Mouse (Mus musculus): ENCODE results near the gene Map2k1. TPM values are rescaled to one million over a fixed set of nuclear protein-coding genes. Genes with fewer than 3 reads are reported as not detected.

Map2k1 gene
- polyA plus RNA-seq, 2 experiments from 2014 or later, result 31.5 to 33.0 TPM

DNA sequence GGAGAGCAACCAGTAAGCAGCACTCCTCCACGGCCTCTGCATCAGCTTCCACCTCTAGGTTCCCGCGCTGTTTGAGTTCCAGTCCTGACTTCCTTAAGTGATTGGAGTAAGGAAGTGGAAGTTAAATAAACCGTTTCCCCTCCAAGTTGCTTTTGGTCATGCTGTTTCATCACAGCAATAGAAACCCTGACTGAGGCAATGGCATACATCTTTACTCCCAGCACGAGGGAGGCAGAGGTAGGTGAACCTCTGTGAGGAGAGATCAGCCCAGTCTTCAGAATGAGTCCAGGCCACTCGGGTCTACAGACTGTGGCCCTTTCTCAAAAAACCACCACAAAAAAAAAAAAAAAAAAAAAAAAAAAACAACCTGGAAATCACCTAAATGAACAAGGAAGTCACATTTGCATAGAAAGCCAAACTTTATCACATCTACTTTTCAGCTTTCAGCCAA lies 11.0 kb downstream of the Map2k1 start:
- ATAC-seq, result no peak

DNA sequence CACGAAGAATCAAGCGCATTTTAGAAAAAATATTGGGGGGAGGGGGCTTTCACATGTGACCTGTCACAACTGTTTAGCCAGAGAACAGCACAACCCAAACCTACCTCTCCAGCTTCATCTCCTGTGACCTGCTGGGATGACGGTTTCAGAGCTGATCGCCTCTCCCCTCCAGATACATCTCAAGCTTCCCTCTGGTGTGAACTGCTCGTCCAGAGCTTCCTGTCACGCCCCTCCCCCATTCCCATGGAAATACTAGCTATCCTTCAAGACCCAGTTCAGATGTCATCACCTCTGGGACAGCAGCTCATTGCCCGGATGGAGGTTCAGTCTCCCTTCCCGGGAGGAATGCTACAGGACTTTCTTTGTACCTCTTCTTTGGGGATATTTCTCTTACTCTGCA lies 12.8 kb downstream of the Map2k1 start:
- no peak for ATAC-seq

DNA sequence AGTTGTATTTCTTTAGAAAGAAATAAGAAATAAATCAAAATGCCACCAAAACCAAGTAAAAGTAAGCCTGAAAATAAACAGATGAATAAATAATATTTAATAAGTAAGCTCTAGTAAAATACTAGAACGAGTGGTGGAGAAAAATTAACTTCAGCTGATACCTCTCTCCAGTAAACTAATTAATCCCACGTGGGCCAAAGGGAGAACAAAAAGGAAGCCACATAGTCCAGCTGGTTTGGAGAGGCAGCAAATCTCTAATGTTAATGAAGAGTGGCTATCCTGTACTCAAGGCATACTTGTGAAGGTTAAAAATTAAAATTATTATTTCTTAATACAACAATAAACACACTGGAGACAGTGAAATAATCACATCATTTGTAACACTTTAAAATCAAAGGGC lies 13.3 kb downstream of the Map2k1 start:
- ATAC-seq, result no peak

DNA sequence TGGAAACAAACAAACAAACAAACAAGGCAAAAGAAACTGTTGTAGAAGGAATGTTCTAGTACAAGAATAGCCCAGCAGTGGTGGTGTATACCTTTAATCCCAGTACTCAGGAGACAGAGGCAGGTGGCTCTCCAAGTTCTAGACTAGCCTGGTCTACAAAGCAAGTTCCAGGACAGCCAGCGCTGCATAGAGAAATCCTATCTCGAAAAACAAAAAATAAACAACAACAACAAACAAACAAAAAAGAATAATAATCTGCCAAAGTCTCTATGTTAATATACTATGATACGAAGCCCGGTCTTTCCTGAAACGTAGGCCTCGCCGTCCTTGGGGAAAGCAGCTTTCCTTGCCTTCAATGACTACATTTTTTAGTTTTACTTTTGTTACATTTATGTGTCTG lies 17.4 kb downstream of the Map2k1 start:
- ATAC-seq, result no peak

DNA sequence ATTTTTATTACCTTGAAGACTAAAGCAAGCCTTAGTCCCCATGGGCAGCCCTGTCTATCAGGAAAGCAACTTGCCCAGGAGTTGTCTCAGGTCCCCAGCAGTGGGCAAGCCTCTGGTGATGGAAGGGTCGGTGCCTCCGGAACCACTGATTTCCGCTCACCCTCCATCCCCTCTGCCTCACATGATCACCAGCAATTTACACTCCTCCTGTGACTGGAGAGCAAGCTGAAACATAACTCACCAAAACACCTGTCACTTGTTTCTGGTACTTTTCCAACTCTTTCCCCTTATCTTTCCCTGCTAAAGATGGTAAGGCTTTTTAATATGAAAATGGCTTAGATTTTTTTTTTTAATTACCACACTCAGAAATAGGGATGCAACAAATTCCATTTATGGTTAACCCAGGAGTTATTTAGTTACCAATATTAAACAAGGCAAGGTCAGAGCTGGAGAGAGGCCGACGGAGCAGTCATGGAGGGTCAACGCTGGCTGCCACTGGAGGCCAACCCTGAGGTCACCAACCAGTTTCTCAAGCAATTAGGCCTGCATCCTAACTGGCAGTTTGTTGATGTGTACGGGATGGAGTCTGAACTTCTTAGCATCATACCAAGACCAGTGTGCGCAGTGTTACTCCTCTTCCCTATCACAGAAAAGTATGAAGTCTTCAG lies 18.5 kb downstream of the Map2k1 start, which contains the start of gene Uchl4:
Uchl4 (plus strand) TSS at position 434 of the 668 bp plus-strand sequence.
- no peak for ATAC-seq

DNA sequence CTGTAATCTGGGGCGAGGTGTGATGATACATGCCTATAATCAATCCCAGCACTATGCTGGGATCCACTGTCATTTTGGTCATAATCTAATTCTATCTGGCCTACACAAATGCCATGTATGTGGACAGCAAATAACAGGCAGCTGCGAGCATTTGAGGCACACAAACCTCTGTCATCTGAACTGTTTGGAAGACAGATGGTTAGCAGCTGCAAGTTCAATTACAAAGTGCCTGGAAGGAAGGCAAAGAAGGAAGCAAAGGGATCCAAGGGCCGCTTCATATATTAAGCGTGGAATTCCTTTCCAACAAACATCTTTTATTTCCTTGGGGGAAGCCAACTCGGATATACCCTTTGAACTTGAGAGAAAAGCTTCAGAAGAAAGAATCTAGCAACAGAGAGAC lies 19.8 kb downstream of the Map2k1 start:
- no peak for ATAC-seq

DNA sequence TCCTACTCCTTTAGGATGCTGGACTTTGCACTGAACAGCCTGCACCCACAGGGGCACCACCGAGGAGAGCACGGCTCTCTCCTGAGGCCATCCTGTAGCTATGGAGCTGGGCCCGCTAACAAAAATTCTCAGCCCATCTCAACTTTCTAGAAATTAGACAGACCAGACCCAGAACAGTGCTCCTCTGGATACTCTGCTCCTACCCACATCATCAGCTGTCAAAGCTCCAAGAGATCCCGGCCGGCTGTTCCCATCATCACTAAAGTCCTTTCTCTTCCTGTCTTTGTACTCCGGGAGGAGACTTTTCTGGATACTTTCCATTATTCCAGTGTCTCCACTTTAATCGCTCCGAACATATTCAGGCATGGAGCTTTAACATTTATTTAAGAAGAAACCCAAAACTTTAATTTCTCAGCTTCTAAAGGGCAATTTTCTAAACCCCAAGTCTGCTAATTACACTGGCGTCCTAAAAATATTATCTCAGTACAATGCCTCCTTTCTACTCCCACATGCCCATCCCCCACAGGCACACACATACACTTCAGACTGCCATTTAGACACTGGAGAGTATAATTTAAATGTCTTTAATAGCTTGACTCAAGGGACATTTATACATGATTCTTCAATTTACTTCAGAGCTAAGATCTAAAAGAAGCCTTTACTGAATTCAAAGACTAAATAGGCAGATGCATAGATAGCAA lies 21.0 kb downstream of the Map2k1 start:
- ATAC-seq, result no peak

DNA sequence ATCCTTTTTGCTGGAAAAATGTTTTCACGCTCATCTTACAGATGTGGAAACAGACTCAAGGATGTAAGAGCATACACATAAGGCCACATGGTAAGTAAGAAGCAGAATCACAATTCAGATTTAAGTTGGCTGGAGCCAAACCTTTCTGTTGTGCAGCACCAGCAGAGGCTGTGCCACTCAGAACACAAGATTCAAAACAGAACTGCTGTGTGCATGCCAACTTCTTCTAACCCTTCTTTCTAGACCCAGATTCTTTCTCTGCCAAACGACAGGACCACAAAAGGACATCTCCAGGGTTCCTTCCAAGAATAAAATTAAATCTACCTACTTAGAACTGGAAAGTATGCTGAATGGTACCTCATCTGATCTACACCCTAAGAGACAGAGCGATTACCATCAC lies 21.8 kb downstream of the Map2k1 start:
- ATAC-seq, result no peak

DNA sequence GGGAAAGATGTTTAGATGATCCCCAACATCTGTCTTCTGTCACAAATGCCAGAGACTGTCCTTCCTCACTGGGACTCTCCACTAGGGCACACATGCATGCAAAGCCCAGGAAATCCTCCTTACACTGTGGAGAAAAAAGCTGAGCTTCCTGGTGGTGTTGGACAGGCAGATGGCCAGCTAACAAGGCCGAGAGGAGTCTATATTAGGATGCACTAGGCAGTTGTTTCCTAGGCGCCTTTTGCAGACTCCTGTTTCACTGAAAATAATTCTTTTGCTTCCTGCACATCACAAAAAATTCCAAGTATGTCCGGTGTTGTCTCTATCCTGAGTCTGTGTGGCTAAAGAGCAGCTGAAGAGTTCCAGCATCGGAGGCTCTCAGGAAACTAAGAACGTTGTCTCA lies 22.3 kb downstream of the Map2k1 start:
- ATAC-seq, result no peak

DNA sequence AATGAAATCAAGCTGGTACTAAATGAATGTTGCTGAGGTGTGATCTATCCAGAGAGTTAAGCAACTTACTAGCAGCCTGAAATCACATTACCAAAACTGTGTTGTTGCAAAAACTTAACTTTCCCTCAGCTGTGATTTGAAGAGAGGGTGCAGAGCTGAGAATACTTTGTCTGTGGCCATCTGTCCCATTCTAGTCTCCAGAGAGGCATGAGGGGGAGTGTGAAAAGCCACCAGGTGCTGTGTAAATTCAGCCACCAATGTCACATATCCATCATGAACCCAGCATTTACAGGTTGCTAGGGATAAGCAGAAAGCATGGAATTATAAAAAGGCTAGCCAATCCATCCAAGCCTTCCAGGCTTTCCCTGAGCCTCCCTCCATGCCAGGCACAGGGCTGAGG lies 24.5 kb downstream of the Map2k1 start:
- no peak for ATAC-seq

DNA sequence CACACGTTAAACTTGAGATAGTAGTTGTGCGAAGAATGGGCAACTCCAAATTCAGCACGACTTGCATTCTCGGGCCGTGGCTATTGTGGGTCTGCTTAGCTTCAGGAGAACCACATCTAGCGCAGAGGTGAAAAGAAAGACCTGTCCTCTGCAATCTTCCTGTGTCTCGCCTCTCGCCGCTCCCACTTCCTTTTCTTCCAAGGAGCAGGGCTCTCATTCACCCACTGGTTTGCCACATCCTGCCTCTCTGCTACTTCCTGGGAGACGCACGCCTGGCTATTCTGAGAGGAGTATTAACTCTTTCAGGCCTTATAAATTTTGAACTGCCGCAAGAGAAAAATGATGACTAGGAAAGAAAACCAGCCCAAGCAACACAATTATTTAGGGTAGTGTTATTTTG lies 25.7 kb downstream of the Map2k1 start:
- ATAC-seq, result peak; percentile 53

DNA sequence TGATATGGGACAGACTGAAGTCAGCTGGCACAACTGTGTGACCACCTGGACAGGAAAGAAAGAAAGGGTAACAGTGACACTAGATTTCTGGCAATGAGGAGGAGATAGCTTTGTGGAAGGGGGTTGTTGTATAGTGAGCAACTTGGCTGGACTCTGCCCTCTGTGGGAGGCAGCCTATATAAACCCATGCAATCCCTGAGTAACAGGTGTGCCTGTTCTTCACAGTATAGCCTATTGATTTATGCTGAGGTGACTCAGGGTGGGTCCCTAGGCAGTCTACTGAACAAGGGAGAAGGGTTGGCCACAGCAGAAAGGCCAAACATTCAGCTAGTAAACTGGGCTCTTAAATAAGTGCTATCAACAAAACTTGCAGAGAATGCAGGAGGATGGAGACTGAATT lies 27.6 kb downstream of the Map2k1 start:
- ATAC-seq, result no peak

DNA sequence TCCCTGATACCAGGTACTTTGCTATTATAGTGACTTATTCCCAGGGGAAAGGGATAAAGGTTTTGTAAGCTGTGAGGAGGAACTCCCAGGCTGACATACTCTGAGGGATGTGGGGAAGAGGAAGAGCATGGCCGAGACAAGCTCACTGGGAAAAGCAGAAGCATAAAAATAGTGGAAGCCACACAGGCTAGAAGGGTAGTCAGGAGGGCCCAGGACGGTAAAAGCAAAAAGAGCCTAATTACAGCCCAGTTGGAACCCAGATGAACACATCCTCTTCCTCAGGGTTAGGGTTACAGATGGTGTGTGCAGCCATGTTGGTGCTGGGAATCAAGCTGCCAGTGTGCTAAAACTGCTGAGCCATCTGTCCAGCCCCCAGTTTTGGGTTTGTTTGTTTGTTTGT lies 31.3 kb downstream of the Map2k1 start:
- ATAC-seq, result no peak

DNA sequence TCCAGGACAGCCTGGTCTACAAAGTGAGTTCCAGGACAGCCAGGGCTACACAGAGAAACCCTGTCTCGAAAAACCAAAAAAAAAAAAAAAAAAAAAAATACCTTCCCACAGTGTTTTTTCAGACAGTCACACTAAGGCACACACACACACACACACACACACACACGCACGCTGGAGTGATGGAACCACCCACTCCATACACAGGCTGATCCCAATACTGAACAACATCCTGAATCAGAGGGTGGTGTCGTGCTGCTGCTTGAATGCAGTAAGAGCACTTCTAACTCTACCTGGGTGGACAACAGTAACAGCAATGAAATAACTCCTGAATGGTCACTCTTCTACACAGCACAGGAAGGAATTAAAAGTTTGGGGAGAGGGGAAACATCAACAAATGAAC lies 32.0 kb downstream of the Map2k1 start:
- ATAC-seq, result no peak

DNA sequence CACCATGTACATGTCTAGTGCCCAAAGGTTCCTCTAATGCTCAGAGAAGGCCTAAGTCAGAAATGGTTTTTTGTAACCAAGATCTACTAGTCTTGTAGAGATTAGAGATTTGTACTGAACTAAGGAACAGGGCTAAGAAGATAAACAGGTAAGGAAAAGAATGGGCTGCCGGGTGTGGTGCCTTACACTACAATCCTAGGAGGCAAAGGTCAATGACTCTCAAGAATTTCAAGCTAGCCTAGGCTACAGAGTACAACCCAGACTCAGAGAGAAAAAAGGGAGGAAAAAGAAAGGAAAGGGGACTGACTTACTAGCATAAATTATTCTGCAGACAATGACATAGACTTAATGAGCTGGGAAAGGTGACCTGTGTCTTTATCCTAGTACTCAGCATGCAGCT lies 32.8 kb downstream of the Map2k1 start:
- ATAC-seq, result no peak

DNA sequence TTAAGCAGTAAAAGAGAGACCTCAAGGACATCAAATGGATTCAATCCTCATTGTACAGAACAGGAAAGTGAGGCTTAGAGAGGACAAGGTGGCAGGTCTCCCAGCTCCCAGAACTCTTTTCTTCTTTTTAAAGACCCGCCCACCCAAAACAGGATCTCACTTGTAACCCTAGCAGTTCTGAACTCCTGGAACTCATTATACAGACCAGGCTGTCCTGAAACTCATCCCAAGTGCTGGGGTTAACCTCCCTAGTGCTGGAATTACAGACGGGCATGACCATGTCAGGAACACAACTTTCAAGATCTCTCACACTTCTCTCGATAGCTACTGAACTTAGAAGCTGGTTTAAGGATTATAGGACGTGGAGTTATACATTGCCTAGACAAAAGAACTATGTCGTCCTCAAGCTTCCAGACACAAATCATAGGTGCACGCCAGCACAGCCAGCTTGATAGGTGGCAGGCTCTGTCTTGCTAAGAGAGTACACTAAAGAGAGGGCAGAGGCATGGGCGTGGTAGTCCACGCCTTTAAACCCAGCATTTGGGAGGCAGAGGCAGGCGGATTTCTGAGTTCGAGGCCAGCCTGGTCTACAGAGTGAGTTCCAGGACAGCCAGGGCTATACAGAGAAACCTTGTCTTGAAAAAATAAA lies 33.5 kb downstream of the Map2k1 start:
- ATAC-seq, result no peak

DNA sequence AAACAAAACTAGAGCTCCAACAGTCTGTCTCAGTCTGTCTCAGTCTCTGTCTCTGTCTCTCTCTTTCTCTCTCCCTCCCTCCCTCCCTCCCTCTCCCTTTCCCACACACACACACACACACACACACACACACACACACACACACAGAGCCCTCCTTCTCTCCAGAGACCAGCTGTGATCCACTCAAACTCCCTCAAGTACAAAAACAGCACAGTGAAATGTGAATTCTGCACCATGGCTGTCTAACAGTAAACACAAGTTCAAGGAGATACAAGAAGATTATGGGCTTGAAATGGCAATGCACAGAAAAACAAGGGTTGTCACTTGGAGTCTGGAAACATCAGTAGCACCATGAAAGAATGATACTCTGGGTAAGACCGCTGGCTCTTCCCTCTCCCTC lies 34.1 kb downstream of the Map2k1 start:
- no peak for ATAC-seq

DNA sequence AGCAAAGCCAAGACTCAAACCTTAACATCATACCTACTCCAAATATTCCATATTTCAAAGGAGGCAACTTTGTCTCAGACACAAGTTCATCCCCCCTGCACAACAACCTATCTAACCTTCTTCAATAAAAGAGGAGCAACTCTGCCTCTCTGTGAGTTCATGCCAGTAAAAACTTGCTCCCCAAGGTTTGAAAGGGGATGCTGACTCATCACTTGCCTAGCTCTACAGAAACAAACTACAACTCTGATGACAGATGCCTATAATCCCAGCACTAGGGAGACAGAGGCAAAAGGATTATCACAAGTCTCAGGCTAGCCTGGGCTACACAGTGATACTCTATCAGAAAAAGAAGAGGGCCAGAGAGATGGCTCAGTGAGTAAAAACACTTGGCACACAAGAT lies 35.5 kb downstream of the Map2k1 start:
- no peak for ATAC-seq

DNA sequence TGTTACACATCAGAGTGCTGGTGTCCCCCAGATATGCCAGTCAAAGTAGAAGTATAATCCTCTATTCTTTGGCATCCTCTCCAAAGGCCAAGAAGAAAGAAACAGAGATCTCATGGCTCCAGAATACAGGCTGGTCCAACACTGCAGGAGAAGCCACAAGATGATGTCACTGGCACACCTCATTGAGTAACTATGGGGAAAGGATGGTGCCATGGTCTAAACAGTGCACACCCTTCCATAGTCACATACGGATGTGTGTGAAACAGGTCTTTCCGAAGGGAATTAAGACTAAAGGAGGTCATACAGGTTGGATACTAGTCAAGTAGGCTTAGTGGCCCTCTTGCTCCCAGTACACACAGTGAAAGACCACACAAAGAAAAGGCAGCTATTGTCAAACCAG lies 36.8 kb downstream of the Map2k1 start:
- no peak for ATAC-seq

DNA sequence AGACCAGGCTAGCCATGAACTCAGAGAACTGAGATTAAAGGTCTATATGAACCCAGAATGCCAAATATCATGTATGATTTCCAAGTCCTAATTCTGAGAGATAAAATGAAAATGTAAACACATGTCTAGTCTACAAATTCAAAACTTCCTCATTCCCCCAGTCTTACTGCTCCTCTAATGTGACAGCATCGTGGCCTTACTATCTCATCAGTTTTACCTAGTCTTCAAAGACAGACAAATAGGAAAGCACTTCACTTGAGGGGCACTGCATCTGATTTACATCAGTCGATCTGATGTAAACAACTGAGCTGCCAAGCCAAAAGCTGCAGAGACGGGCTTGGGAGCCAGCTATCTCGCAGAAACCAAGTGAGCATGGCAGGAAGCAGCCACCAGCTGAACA lies 37.3 kb downstream of the Map2k1 start:
- no peak for ATAC-seq

DNA sequence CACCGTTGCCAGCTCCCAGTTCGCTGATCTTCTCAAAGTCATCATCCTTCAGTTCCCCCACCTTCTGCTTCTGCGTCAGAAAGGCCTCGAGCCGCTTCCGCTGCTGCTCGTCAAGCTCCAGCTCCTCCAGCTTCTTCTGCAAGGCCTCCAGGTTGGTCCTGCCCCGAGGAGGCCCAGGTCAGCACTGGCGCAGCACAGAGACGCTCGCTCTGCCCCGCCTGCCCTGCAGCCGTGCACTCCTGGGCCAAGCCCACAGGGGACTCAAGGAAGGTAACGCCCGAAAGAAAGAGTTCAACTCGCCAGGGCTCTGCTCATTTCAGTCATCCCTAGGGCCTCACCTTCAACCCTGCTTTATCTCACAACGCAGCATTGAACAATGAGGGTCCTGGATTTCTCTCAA lies 39.0 kb downstream of the Map2k1 start:
- no peak for ATAC-seq

DNA sequence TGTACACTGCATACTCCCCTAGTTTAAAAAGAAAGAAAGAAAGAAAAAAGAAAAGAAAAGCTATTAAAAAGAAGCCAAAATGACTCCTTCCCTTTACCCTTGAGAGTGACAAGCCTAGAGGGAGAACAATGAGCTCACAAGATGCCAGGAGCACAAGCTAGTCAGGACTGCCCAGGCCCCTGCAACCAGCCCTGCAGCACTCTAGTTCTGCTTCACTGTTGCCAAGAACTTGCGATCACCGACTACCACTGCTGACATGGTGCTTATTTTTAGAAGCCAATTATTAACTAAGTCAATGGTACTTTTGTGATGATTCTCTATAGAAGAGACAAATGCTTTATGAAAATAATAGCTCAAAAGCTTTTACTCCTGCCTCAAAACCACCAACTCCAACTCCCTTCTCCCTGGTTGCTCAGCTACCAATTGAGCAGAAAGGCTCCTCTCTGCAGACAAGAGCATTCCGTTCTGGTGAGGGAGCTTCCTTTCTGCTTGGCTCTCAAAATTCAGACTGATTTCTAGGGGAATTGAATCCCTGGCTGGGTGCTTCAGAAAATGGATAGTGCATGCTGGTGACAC lies 45.8 kb downstream of the Map2k1 start:
- no peak for ATAC-seq

DNA sequence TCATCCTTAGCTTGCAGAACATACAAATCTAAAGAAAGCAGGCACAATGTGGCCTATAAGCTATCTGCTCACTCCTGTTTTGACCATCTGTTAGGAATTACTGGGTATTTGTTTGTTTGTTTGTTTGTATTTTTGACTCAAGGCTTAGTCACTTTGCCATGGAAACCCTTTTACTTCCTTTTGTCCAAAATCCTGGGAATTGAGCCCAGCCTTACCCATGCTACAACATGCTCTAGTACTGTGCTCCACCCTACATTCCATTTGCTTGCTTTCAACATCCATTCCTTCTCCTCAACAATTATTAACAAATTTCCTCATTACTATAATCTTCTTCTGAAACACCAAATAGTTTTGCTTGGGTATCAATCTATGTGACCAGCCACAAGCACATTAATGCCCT lies 50.6 kb downstream of the Map2k1 start:
- no peak for ATAC-seq

DNA sequence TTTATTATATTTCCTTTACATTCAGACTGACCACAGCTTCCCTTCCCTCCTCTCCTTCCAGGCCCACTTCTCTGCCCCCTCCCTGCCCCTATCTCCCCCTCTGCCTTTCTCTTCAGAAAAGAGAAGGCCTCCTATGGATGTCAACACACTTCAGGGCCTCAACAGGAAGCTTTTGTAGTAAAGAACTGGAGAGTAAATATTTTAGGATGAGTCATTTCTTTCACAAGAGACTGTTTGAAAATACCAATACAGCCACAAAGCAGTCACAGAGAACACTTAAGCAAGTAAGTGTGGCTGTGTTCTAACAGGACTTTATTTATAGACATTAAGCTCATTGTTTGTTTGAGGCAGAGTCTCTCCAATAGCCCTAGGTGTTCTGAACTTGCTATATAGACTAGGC lies 51.1 kb downstream of the Map2k1 start:
- no peak for ATAC-seq

All from CD4-positive, CD25-positive, alpha-beta regulatory T cell, adult 4 months (primary cell).